Mouse (Mus musculus): ENCODE results near the gene Tfpt.
"Not testable (repeated sequence)": the region's sequence is repeated elsewhere in the genome, so short reads cannot be mapped to it uniquely, and the experiment has no call there.

Tfpt gene

DNA sequence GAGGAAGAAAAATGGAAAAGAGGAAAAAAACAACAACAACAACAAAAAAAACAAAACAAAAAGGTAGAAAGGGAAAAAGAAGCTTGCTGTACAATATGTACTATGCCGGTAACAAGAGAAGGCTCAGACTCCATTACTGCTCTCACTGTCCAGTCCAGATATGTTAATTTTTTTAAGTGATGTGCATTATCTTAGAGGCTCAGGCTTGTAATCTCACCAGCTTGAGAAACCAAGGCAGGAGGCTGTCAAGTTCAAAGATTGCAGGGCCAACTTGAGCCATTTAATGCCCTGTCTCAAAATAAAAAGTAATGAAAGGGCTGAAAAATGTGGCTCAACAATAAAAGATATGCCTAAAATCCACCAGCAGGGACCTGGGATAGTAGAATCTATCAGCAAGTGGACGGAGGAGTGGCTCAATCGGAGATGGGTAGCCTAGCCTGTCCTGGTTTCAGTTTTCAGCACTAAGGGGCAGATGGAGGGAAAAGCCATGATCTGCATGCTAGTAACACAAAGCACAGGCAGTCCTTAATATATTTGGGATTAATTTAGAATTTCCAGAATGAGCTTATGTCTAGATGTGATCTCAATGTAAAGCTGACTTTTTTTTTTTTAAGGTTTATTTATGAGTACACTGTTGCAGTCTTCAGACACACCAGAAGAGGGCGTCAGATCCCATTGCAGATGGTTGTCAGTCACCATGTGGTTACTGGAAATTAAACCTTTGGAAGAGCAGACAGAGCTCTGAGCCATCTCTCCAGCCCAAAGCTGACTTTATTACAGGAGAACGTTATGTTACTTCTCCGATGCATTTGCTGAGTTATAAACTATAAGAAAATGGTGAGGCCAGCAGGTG, 13.1 kb downstream of the Tfpt start:
- DNase-seq = no peak

GRCm38 (mm10) chr7:3616057-3616388, 13.7 kb downstream of the Tfpt start, which contains the start of gene Oscar:
Gene Oscar (minus strand): TSS chr7:3616157.
- no peak for DNase-seq

- DNase-seq = no peak
Measured at GRCm38 (mm10) chr7:3614021-3614420, 15.7 kb downstream of the Tfpt start.

GRCm38 (mm10) chr7:3611006-3611405, 18.7 kb downstream of the Tfpt start:
- no peak for DNase-seq

DNA sequence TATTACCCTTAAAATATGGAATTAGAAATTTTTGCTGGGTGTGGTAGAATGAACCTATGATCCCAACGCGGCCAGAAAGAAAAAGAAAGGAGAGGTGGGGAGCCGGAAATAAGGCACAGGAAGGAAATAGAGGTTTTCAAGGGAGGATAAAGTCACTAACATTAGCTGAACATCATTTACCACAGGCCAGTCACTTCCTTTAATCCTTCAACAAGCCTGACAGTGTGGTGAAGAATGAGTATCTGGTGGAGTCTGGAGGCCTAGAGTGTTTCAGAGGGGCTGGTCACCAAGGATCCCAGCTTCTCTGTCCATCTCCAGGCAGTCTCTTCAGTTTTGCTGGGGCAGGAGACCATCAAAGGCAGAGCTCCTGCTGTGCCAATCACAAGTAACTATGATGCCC, 19.3 kb downstream of the Tfpt start:
- no peak for DNase-seq

DNA sequence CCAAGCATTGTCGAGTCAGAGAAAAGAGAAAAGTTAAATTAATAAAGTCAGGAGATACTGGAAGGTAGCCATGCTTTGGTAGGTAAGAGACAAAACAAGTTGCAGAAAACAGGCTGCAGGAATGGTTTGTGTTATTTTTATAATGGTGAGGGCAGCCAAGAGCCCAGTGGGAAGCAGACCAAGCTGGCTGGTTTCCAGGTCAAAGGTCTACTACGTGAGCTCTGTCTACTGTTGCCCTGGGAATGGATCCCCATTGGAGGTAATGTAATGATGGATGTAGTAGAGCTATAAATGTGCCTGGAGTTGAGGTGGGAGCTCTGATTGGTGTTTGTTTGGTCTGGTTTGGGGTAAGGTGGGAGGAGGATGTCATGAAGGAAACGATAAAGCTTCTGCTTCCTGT, 20.6 kb downstream of the Tfpt start:
- peak; percentile 96 for DNase-seq

DNA sequence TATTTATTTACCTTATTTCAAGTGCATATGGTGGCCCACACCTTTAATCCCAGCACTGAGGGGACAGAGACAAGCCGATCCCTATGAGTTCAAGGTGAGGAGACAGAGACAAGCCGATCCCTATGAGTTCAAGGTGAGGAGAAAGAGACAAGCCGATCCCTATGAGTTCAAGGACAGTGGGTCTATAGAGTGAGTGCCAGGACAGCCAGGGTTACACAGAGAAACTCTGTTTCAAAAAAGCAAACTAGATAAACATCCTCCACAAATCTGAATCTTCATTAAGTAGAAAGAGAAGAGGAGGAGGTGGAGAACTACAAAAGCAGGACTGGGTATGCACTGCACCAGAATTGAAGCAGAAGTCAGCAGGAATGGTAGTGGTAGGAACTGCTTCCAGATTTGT, 21.1 kb downstream of the Tfpt start:
- DNase-seq = no peak

DNA sequence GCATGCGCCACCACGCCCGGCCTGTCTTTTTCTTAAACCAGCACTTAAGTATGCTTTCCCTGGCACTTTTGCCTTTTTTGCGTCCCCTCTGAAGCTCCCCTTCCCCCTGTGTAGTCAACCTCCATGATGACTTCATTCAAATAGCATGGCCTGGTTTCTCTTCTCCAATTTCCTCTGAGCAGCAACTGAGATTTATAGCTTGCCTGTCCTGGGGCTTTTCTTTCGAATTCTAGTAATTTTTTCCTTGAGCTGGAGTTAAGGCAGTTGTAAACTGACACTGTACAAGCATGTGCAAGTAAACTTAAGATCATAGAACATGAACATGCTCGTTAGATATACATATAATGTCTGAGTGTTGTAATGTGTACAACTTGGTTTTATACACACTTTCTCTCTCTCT, 22.3 kb downstream of the Tfpt start:
- DNase-seq = no peak

DNA sequence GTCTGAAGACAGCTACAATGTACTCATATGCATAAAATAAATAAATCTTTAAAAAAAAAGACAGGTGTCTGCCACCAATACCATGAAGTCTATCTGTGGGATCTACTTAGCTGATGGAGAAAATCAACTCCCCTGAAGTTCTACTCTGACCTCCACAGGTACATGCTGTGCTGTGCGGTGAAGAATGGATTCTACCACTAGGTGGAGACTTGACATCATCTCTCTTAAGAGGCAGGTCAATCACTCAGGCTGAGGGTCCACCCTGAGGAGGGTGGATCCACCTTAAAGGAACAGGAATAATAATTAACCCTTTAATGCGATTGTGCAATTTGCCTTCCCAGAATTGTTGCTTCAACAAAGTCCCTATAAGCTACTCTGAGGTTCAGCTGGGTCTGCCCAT, 22.9 kb downstream of the Tfpt start:
- no peak for DNase-seq

- no peak for DNase-seq
Measured at GRCm38 (mm10) chr7:3601119-3601518, 28.6 kb downstream of the Tfpt start.

GRCm38 (mm10) chr7:3597755-3598154, 32.0 kb downstream of the Tfpt start:
- not testable (repeated sequence) for DNase-seq

- DNase-seq = peak; percentile 89
Measured at GRCm38 (mm10) chr7:3595146-3595545, 34.6 kb downstream of the Tfpt start.

DNA sequence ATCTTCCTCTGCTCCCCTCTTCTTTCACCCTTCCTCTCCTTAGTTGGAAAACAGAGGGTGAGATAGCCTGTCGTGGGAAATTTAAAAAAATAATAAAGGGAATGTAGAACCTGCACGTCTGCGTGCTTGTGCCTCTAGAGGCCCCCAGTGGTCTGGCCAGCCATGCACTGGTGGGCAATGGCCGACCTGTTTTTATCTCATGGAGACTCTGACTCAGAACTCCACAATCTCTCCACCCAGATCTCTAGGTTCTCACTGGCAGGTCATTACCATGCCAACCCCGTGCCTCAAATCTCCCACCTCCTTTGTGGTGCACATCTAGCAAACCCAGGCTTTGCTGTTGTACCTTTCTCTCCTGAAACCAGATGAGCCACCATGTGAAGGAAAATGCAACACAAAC, 35.0 kb downstream of the Tfpt start:
- no peak for DNase-seq

DNA sequence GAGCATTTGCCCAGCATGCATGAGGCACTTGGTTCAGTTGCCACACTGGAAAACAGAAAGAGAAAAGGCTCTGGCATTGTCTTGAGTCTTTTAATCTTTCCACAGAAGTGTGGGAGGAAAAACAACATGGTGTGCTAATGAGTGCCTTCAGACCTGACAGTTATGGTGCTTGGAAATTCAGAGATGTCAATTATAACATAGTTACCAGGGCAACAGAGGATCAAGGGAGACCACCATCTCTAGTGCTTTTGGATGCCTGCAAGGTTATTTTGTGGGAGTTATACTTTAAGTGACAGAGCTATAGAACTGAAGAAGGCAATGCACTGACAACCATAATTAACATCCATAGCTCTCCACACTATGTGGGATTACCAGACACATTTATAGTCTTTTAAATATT, 35.9 kb downstream of the Tfpt start:
- no peak for DNase-seq

DNA sequence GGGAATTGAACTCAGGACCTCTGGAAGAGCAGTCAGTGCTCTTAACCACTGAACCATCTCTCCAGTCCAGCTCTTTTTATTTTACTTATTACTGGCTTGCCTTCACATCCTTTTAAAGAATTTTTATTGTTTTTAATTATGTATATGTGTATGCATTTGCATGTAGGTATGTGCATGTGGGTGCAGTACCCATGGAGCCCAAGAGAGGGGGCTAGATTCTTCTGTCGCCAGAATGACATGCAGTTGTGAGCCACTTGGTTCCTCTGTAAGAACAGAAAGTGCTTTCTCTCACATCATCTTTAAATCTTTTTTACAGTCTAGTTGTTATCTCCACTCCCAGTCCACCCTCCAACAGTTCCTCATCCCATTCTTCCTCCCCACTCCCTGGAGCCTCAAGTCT, 38.2 kb downstream of the Tfpt start:
- no peak for DNase-seq

DNA sequence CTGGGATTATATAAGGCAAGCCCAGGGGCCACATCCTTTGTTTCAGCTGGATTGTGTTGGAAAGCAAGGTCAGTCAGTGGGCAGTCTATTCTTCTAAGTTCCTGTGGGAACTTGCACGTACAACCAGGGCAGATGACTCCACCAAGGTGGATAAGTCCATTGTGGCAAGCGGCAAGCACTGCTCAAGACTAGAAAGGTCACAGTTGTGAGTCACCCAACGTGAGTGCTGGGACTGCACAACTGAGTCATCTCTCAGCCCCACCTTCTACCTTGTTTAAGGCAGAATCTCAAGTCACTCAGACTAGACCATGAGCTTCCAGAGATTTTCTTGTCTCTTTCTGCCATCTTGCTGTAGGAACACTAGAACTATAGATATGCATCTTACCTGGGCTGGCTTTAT, 39.2 kb downstream of the Tfpt start:
- DNase-seq = no peak

- DNase-seq = no peak
Measured at GRCm38 (mm10) chr7:3587292-3587691, 42.4 kb downstream of the Tfpt start.

DNA sequence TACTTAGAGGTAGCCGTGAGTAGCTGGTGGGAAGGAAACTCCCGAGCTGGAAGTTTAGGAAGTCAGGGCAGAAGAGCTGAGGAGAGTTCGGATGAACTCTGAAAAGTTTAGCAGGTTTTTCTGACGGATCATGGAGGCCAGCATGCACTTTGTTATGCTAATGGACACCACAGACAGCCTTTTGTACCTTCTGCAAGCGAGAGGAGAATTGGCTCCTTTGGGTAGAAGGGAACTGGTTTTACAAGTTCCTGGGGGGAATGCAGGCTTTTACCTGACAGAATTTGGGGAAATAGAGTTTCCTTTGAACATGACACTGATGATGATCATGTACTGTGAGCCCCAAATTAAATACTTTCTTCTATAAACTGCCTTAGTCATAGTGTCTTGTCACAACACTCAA, 43.5 kb downstream of the Tfpt start:
- DNase-seq = no peak

DNA sequence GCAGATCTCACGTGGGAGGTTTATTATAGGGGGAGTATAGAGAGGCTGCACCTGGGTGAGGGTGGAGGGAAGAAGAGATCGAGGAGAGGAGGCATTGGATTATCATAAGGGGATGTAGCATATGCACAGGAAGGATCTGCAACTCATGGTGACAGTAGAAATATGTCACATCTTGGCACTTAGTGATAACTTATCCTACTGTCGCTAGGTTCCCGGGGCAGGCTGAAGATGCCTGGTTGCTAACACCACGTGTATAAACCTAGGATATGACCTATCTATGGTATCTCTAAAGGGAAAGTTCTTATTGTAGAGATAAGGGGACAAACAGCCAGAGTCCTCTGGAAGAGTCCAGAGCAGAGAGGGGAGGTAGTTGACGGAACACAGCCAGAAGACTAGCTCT, 44.0 kb downstream of the Tfpt start:
- no peak for DNase-seq

DNA sequence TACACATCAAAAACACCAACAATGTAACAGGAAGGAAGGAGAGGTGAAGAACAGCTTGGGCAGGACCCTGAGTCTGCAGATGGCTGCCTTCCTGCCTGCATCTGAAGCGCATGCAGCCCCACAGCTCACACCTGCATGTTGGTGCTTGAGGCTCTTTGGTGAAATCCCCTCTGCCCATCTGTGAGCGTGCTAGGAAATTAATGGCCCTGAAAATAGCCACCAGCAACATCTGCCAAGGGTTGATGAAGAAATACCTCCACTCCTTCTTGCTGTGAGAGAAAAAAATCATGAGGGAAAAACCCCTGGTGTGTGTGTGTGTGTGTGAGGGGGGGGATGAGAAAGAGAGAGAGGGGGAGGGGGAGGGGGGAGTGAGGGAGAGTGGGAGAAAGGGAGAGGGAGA, 49.7 kb downstream of the Tfpt start:
- no peak for DNase-seq

DNA sequence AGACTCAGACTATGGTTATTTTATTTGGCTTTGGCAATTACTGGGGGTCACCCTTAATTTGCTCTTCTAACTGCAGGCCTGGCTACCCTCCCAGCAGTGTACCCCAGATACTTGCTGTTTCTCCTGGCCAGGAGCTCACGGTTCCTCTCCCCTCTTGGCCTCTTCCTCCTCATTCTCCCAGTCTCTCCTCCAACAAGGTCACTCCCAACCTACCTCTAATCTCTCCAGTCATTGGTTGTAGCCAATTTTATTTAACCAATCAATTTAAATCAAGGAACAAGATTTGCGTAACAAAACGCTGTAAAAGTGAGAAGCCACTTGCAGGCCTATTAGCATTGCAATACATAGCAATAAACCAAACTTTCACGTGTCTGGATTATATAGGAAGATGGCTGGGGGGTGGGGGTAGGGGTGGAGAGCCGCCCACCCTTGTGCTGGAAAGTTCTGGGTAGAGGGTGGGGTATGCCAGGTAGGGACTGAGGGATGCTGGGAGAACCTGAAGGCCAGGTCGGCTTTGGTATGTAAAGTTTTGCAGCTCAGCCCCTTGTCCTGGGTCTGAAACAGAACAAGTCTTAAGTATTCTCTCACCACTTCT, 50.7 kb downstream of the Tfpt start:
- DNase-seq = no peak

GRCm38 (mm10) chr7:3578196-3578595, 51.5 kb downstream of the Tfpt start:
- no peak for DNase-seq

DNA sequence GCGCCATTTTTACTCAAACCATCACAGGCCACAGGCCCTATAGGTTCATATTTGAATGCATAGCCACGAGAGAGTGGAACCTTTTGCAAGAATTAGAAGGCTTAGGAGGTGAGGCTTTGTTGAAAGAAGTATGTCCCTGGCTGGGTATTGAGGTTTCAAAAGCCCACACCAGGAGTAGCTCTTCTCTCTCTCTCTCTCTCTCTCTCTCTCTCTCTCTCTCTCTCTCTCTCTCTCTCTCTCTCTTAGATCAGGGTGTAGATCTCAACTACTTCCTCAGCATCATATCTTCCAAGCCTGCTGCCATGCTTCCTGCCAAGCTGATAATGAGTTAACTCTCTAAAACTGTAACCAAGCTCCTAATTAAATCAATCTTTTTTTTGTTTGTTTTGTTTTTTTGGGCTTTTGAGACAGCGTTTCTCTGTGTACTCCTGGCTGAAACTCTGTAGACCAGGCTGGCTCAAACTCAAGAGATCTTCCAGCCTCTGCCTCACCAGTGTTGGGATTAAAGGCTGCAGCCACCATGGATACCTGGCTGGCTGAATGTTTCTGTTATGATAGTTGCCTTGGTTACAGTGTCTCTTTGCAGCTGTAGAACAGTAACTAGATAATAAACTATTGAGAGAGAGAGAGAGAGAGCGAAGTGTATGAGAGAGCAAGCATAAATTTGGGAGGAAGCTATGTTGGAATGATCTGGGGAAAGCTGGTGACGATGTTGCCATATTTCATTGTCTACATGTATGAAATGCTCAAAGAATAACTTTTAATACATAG, 53.2 kb downstream of the Tfpt start:
- no peak for DNase-seq

GRCm38 (mm10) chr7:3574216-3574615, 55.5 kb downstream of the Tfpt start:
- DNase-seq = no peak

Data from heart, adult 11 months (tissue).